7 mouse cellular contexts compared by ENCODE assay signal in the genomic region with DNA sequence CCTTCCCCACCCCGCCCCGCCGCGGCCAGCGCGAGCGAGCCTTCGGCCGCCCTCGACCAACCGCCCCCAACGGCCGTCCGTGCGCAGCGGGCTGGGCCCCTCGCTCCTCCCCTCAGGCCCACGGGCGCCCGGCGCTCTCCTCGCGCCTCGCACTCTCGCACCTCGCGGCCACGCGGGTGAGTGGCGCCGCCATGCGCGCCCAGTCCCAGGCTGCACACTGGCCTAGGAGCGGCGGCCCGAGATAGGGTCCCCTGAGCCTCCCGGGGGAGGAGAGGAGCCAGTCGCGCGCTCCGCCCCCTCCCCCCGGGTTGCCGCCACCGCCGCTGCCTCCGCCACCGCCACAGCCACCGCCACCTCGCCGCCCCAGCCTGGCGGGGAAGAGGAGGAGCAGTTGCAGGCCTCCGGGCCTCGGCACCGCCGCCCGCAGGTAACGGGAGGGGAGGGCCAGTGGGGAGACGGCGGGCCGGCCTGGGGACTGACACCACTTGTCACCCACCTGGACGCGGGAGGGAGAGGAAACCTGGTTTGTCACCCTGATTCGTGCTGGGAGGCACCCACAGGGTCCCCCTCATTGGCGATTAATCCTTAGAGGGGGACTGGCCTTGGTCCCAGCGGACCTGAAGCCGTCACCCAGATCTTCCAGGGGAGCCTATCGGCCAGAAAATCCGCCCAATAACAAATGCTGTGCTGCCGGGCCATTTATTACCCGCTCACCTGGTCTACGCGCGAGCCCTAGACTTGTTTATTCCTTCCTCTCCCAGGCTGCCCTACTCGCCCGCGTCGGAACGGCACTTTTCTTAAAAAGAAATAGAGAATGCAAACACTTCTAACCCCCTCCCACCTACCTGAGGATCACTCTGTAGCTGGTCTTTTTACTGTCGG. TPM values are rescaled to one million over a fixed set of nuclear protein-coding genes. Genes with fewer than 3 reads are reported as not detected.
DNase-seq lines count a peak whose midpoint lies in the region; TF ChIP-seq lines count a peak whose summit lies in the region.

A gene (plus strand): TSS at position 113 of the 882 bp plus-strand sequence.

- H3K4me1 ChIP-seq in MEL (ENCODE audit: control insufficient read depth in 1 of 2, insufficient read depth in 2 of 2, low read length in 2 of 2): peaks cover 0 to 9% of the 10 kb centered on the region in 2 experiments; a peak in 2 of 4 replicates

- H3K4me3 ChIP-seq in MEL (ENCODE audit: control insufficient read depth in 1 of 2, insufficient read depth in 1 of 2, low read depth in 2 of 2, low read length in 2 of 2): peak within 1 kb of the TSS; percentile 96 to 98

- no peaks in the 10 kb centered on the region for H3K27me3 ChIP-seq in MEL (ENCODE audit: control insufficient read depth in 1 of 2, insufficient read depth in 2 of 2, low read length in 2 of 2)

- intact Hi-C loops in heart, postnatal 10 days (cut with DNase I): no loop called here

- no peak for TF ChIP-seq RAD21 in MEL (IDR thresholded peaks at IDR 0.05; ENCODE audit: low read depth, low read length)

- DNase-seq in MEL (ENCODE audit: low read depth, low spot score): peak; percentile 70
- DNase-seq in adrenal gland, postnatal 36 days: peak; percentile 74 to 87
- DNase-seq in fibroblast of lung, adult 2 months (ENCODE audit: low read depth): peak; percentile 18
- DNase-seq in heart, postnatal 10 days: peak in 1 of 2 experiments; percentile 84
- peak in 1 of 2 experiments; percentile 48 for DNase-seq in layer of hippocampus, postnatal 25 days (ENCODE audit: extremely low spot score in 1 of 2, low spot score in 1 of 2)
- DNase-seq in lung, postnatal 25 days (ENCODE audit: low spot score): peak; percentile 32
- peak; percentile 20 to 42 for DNase-seq in right cerebral cortex, postnatal 36 days (ENCODE audit: low spot score in 2 of 2)

- peak within 1 kb of the TSS; percentile 80 for H3K27ac ChIP-seq in MEL (ENCODE audit: control insufficient read depth, low read depth, low read length)

- peak within 1 kb of the TSS; percentile 91 for H3K9ac ChIP-seq in MEL (ENCODE audit: control insufficient read depth, low read depth, low read length, poor library complexity, severe bottlenecking)

- H3K79me2 ChIP-seq in MEL (ENCODE audit: control insufficient read depth, insufficient read depth, low read length, poor library complexity): peaks cover 23% of the 10 kb centered on the region

- no peak for TF ChIP-seq CTCF in MEL (IDR thresholded peaks at IDR 0.05 in 2 of 3, conservative IDR thresholded peaks at IDR 0.05 in 1 of 3; ENCODE audit: control insufficient read depth in 1 of 3, insufficient read depth in 1 of 3, low read depth in 2 of 3, low read length in 3 of 3, poor library complexity in 1 of 3, severe bottlenecking in 1 of 3)

- H3K36me3 ChIP-seq in MEL (ENCODE audit: control insufficient read depth in 1 of 2, insufficient read depth in 2 of 2, low read length in 2 of 2): peaks cover 2 to 11% of the 10 kb centered on the region in 2 experiments; a peak in 3 of 4 replicates

- TF ChIP-seq POLR2A in MEL (IDR thresholded peaks at IDR 0.05; ENCODE audit: control insufficient read depth in 1 of 2, insufficient read depth in 1 of 2, low read depth in 1 of 2, low read length in 2 of 2, poor library complexity in 1 of 2): peak in 1 of 2 experiments; percentile 73; a peak in 2 of 4 replicates

- TF ChIP-seq EP300 in MEL (IDR thresholded peaks at IDR 0.05; ENCODE audit: low read depth in 1 of 2, low read length in 2 of 2): no peak; a peak in 1 of 4 replicates

- H3K9me3 ChIP-seq in MEL (replicated peaks; ENCODE audit: insufficient read depth, low read length): no peaks in the 10 kb centered on the region

TF ChIP-seq in MEL, 35 proteins besides CTCF, POLR2A, EP300 and RAD21:
- TF ChIP-seq NELFE (IDR thresholded peaks at IDR 0.05; ENCODE audit: low read depth, low read length) (no peak; the same call in 1 of the 2 replicates), USF1 (IDR thresholded peaks at IDR 0.05; ENCODE audit: low read depth, low read length) (no peak), JUND (IDR thresholded peaks at IDR 0.05; ENCODE audit: low read depth, low read length) (no peak), RCOR1 (IDR thresholded peaks at IDR 0.05; ENCODE audit: low read depth, low read length) (no peak), ETS1 (IDR thresholded peaks at IDR 0.05; ENCODE audit: low read depth, low read length) (0 out of 2 replicates have a peak, but pooled peaks have one; percentile 17), MYC (IDR thresholded peaks at IDR 0.05; ENCODE audit: low read depth, low read length) (no peak), MAX (IDR thresholded peaks at IDR 0.05; ENCODE audit: low read length) (peak; percentile 74), KAT2A (conservative IDR thresholded peaks at IDR 0.05; ENCODE audit: low read depth, low read length) (no peak), TAL1 (IDR thresholded peaks at IDR 0.05; ENCODE audit: low read length) (no peak), TBP (IDR thresholded peaks at IDR 0.05; ENCODE audit: low read depth, low read length) (no peak), MAFK (IDR thresholded peaks at IDR 0.05; ENCODE audit: borderline replicate concordance, low read depth, low read length) (no peak), GATA1 (IDR thresholded peaks at IDR 0.05; ENCODE audit: low read depth, low read length) (no peak), MYB (IDR thresholded peaks at IDR 0.05; ENCODE audit: low read depth, low read length) (peak; percentile 70), ZMIZ1 (IDR thresholded peaks at IDR 0.05; ENCODE audit: low read depth, low read length) (no peak), ZKSCAN1 (IDR thresholded peaks at IDR 0.05; ENCODE audit: low read depth, low read length) (no peak), POLR2AphosphoS5 (IDR thresholded peaks at IDR 0.05; ENCODE audit: borderline replicate concordance, low read depth, low read length) (no peak), SIN3A (IDR thresholded peaks at IDR 0.05; ENCODE audit: low read length) (no peak; the same call in none of the 2 replicates), CHD2 (IDR thresholded peaks at IDR 0.05; ENCODE audit: low read length) (no peak), ZC3H11A (IDR thresholded peaks at IDR 0.05; ENCODE audit: low read depth, low read length) (no peak), POLR2AphosphoS2 (IDR thresholded peaks at IDR 0.05; ENCODE audit: low read length) (peak; percentile 13; the same call in 1 of the 2 replicates), BHLHE40 (IDR thresholded peaks at IDR 0.05; ENCODE audit: borderline replicate concordance, low read depth, low read length) (no peak), E2F4 (IDR thresholded peaks at IDR 0.05; ENCODE audit: borderline replicate concordance, low read depth, low read length) (no peak), USF2 (IDR thresholded peaks at IDR 0.05; ENCODE audit: borderline replicate concordance in 1 of 2, insufficient read depth in 1 of 2, low read depth in 1 of 2, low read length in 2 of 2) (no peak), HCFC1 (IDR thresholded peaks at IDR 0.05; ENCODE audit: low read depth, low read length) (no peak; the same call in none of the 2 replicates), MAZ (IDR thresholded peaks at IDR 0.05; ENCODE audit: low read depth, low read length) (peak; percentile 26; the same call in 1 of the 2 replicates), ZNF384 (IDR thresholded peaks at IDR 0.05; ENCODE audit: low read depth, low read length) (no peak), UBTF (IDR thresholded peaks at IDR 0.05; ENCODE audit: borderline replicate concordance, insufficient read depth, low read depth, low read length) (0 out of 2 replicates have a peak, but pooled peaks have one; percentile 40), GABPA (IDR thresholded peaks at IDR 0.05; ENCODE audit: low read depth, low read length) (no peak), SMC3 (IDR thresholded peaks at IDR 0.05; ENCODE audit: low read depth, low read length) (no peak), TCF12 (IDR thresholded peaks at IDR 0.05; ENCODE audit: low read depth, low read length) (no peak), MEF2A (IDR thresholded peaks at IDR 0.05; ENCODE audit: extremely low read depth, insufficient replicate concordance, low read depth, low read length, poor library complexity, severe bottlenecking) (no peak), NRF1 (IDR thresholded peaks at IDR 0.05; ENCODE audit: insufficient read depth, low read depth, low read length, poor library complexity, severe bottlenecking) (no peak), CHD1 (IDR thresholded peaks at IDR 0.05; ENCODE audit: low read depth, low read length) (peak; percentile 60; the same call in 1 of the 2 replicates), MXI1 (IDR thresholded peaks at IDR 0.05; ENCODE audit: low read depth, low read length) (peak; percentile 52; the same call in 1 of the 2 replicates), ELF1 (IDR thresholded peaks at IDR 0.05; ENCODE audit: low read depth, low read length) (no peak)

RNA-seq across cellular contexts. Expression of the gene that starts here (rescaled TPM):
- 9.8 and 10.9 TPM in 2 replicates for total RNA-seq in MEL (2012; rRNA removed)
- 10 to 100 TPM in 1 of 2 experiments, not detected in 1; 15.1 TPM for polyA plus RNA-seq in MEL (2012; ENCODE audit: insufficient read depth in 1 of 2, insufficient read length in 2 of 2, low read depth in 1 of 2, low replicate concordance in 2 of 2, missing spikeins in 1 of 2)
- total RNA-seq in adrenal gland, postnatal 36 days (2021): 10 to 100 TPM; 37.1 to 56.3 TPM
- 10 to 100 TPM; 31.3 to 35.6 TPM for total RNA-seq in heart, postnatal 10 days (2021)
- 10 to 100 TPM; 39.5 to 39.6 TPM for total RNA-seq in layer of hippocampus, postnatal 25 days (2021)
